Mouse (Mus musculus) heart, postnatal 0 days (tissue): ENCODE measurements around the gene Ankrd28. TPM values are rescaled to one million over a fixed set of nuclear protein-coding genes. Genes with fewer than 3 reads are reported as not detected.
A peak's percentile ranks its signal among the peaks of the same experiment; 100 is the strongest.

ENCODE experiments used
- ATAC-seq: fragments of 200-750 bp; cut with Nextera tagmentation; 2 replicates; pipeline ENCODE4 v1.8.0; 2017; ENCODE audit warnings: low read depth, moderate number of reproducible peaks, moderate library complexity; ENCODE audit not compliant: insufficient read depth
- DNase-seq: peaks from one replicate; pipeline ENCODE4 v3.0.0-alpha.2; 2016; ENCODE audit warnings: low spot score
- H3K27ac ChIP-seq: fragments of 300-500 bp; sonication (generic); 2 replicates; pipeline ENCODE4 v1.5.1; 2014; ENCODE audit warnings: low read depth, mild to moderate bottlenecking
- H3K27me3 ChIP-seq: fragments of 300-500 bp; sonication (generic); 2 replicates; pipeline ENCODE4 v1.6.1; 2014; ENCODE audit warnings: low read length, mixed read lengths; ENCODE audit not compliant: control insufficient read depth, insufficient read depth
- H3K36me3 ChIP-seq: fragments of 300-500 bp; sonication (generic); replicated peaks from 2 replicates; pipeline ENCODE4 v1.6.1; 2014; ENCODE audit warnings: low read length, mixed read lengths; ENCODE audit not compliant: control insufficient read depth, insufficient read depth
- H3K4me1 ChIP-seq: fragments of 300-500 bp; sonication (generic); 2 replicates; pipeline ENCODE4 v1.6.1; 2014; ENCODE audit warnings: antibody characterized with exemption; ENCODE audit not compliant: control insufficient read depth, insufficient read depth
- H3K4me2 ChIP-seq: fragments of 300-500 bp; sonication (generic); 2 replicates; pipeline ENCODE4 v1.6.1; 2014; ENCODE audit warnings: low read depth, mild to moderate bottlenecking, low read length, moderate library complexity
- H3K4me3 ChIP-seq: fragments of 300-500 bp; sonication (generic); 2 replicates; pipeline ENCODE4 v1.5.1; 2014; ENCODE audit warnings: low read depth, low read length
- H3K9ac ChIP-seq: fragments of 300-500 bp; sonication (generic); replicated peaks from 2 replicates; pipeline ENCODE4 v1.6.1; 2014; ENCODE audit warnings: low read depth, low read length, mixed read lengths
- H3K9me3 ChIP-seq: fragments of 300-500 bp; sonication (generic); replicated peaks from 2 replicates; pipeline ENCODE4 v1.6.1; 2016; ENCODE audit warnings: low read length; ENCODE audit not compliant: control insufficient read depth
- CTCF ChIP-seq: IDR thresholded peaks from 2 replicates; pipeline ENCODE4 v1.5.1; 2016; ENCODE audit warnings: antibody characterized with exemption, control low read depth, low read depth
- EP300 ChIP-seq: IDR thresholded peaks from 2 replicates; pipeline ENCODE4 v1.6.1; 2016; ENCODE audit warnings: antibody characterized with exemption, low read depth
- WGBS: fragments of 180-500 bp; shearing (Covaris S2); extraction: QIAGEN DNeasy Blood & Tissue Kit; methylation state at CpG from one replicate; pipeline ENCODE4 v1.1.7; 2014; 5-methylcytosine and 5-hydroxymethylcytosine counted together
- polyA plus RNA-seq: library from polyadenylated mRNA; unstranded; fragments of >200 nt; fragmentation: Nextera tagmentation; extraction: Ambion mirVana; gene quantifications from 2 replicates; pipeline ENCODE4 v1.2.1, GENCODE M21; 2015
- total RNA-seq: library from RNA; depleted of rRNA; stranded (reverse); fragments of >200 nt; gene quantifications from 2 replicates; pipeline ENCODE4 v1.2.3, GENCODE M21; 2014; ENCODE audit warnings: low replicate concordance

Ankrd28 gene
- total and polyA plus RNA-seq, 2 experiments from 2014 or later, result 4.5 to 17.7 TPM

- H3K9me3 ChIP-seq, result no peaks in the 10 kb centered on the region
- WGBS, result 67% methylated on average over 11 of the region's 11 CpGs
- peak overlapping the region; percentile 36 for H3K4me3 ChIP-seq
- DNase-seq, result no peak
- ATAC-seq, result no peak
- no peaks in the 10 kb centered on the region; the same call in 1 of the 2 replicates for H3K36me3 ChIP-seq
- no peaks in the 10 kb centered on the region for H3K27me3 ChIP-seq
- peak overlapping the region; percentile 57 for H3K4me2 ChIP-seq
- TF ChIP-seq EP300 (no peak), CTCF (no peak)
- 0 out of 2 replicates have a peak, but pooled peaks cover 5% of the 10 kb centered on the region for H3K4me1 ChIP-seq
- H3K9ac ChIP-seq, result peak overlapping the region; percentile 62
- H3K27ac ChIP-seq, result peak overlapping the region; percentile 85
Measured at GRCm38 (mm10) chr14:31780412-31781233, 49.8 kb downstream of the Ankrd28 start.

- Histone ChIP-seq H3K4me3 (no peak overlapping the region), H3K9ac (no peak overlapping the region), H3K36me3 (peaks cover 4% of the 10 kb centered on the region; the same call in 1 of the 2 replicates), H3K4me1 (peaks cover 11% of the 10 kb centered on the region; the same call in 1 of the 2 replicates), H3K9me3 (no peaks in the 10 kb centered on the region), H3K4me2 (no peak overlapping the region), H3K27ac (no peak overlapping the region), H3K27me3 (no peaks in the 10 kb centered on the region)
- no peak for ATAC-seq
- WGBS, result 84% methylated on average over 4 of the region's 4 CpGs
- TF ChIP-seq CTCF (no peak), EP300 (no peak)
- no peak for DNase-seq
Measured at GRCm38 (mm10) chr14:31773518-31773917, 56.9 kb downstream of the Ankrd28 start.

DNA sequence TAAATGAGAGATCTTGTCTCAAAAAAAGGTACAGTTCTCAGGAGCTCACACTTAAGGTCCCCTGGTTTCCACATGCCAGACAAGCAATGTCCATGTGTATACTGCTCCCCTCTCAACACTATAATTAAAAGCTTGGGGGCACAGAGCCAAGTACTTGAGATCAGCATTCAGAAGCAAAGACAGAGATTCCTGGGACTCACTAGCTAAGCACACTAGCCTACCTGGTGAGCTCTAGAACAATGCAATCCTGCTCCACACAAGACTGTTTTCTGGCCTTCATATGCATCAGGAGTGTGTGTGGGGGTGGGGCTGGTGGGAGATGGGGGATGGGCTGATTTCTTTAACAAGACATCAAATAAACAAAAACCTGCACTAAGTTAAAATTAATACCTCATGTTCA lies 58.2 kb downstream of the Ankrd28 start:
- no peak overlapping the region for H3K4me2 ChIP-seq
- peaks cover 4% of the 10 kb centered on the region; the same call in 1 of the 2 replicates for H3K36me3 ChIP-seq
- DNase-seq, result peak; percentile 57
- H3K9ac ChIP-seq, result no peak overlapping the region
- peaks cover 11% of the 10 kb centered on the region; the same call in 1 of the 2 replicates for H3K4me1 ChIP-seq
- TF ChIP-seq CTCF (no peak), EP300 (no peak)
- peak; percentile 27 for ATAC-seq
- no peaks in the 10 kb centered on the region for H3K27me3 ChIP-seq
- peak overlapping the region; percentile 55 for H3K27ac ChIP-seq
- no peaks in the 10 kb centered on the region for H3K9me3 ChIP-seq
- no peak overlapping the region for H3K4me3 ChIP-seq

- 0 out of 2 replicates have a peak, but pooled peaks cover 1% of the 10 kb centered on the region for H3K36me3 ChIP-seq
- no peak for DNase-seq
- no peak for ATAC-seq
- no peaks in the 10 kb centered on the region for H3K27me3 ChIP-seq
- WGBS, result 43% methylated on average over 3 of the region's 3 CpGs
- H3K9ac ChIP-seq, result no peak overlapping the region
- no peak overlapping the region for H3K27ac ChIP-seq
- H3K4me2 ChIP-seq, result no peak overlapping the region
- peaks cover 11% of the 10 kb centered on the region; the same call in 1 of the 2 replicates for H3K4me1 ChIP-seq
- H3K4me3 ChIP-seq, result no peak overlapping the region
- no peaks in the 10 kb centered on the region for H3K9me3 ChIP-seq
- TF ChIP-seq EP300, result no peak
- no peak for TF ChIP-seq CTCF
Measured at GRCm38 (mm10) chr14:31768531-31768930, 61.9 kb downstream of the Ankrd28 start.

GRCm38 (mm10) chr14:31764083-31764482 lies 66.4 kb downstream of the Ankrd28 start:
- 82% methylated on average over 2 of the region's 2 CpGs for WGBS
- Histone ChIP-seq H3K36me3 (peaks cover 27% of the 10 kb centered on the region), H3K9me3 (no peaks in the 10 kb centered on the region), H3K4me3 (no peak overlapping the region), H3K27me3 (no peaks in the 10 kb centered on the region), H3K27ac (no peak overlapping the region), H3K9ac (no peak overlapping the region), H3K4me2 (no peak overlapping the region), H3K4me1 (no peaks in the 10 kb centered on the region)
- DNase-seq (no peak), ATAC-seq (no peak)
- no peak for TF ChIP-seq CTCF

DNA sequence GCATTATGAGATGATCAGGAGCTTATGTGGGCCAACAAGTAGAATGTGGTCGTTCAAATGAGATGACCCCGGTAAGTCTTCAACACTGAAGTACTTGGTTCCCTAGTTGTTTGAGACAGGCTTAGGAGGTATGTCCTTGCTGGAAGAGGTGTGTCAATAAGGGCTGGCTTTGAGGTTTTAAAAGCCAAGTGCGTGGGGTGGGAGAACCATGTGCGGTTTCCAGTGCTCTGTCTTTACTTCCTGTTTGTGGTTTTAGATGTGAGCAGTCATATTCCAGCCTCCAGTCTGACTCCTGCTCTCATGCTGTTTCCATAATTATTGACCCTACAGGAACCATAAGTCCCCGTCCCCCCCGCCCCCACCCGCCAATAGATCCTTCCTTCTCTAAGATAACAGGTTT lies 68.7 kb downstream of the Ankrd28 start:
- Histone ChIP-seq H3K4me2 (no peak overlapping the region), H3K27me3 (no peaks in the 10 kb centered on the region), H3K9ac (no peak overlapping the region), H3K9me3 (no peaks in the 10 kb centered on the region), H3K4me1 (no peaks in the 10 kb centered on the region), H3K4me3 (no peak overlapping the region), H3K27ac (no peak overlapping the region), H3K36me3 (peaks cover 27% of the 10 kb centered on the region)
- ATAC-seq (no peak), DNase-seq (no peak)
- no peak for TF ChIP-seq EP300
- TF ChIP-seq CTCF, result no peak
- 78% methylated on average over 7 of the region's 7 CpGs for WGBS
